Mouse (Mus musculus): ENCODE data around the gene Trim46. TPM values are rescaled to one million over a fixed set of nuclear protein-coding genes. Genes with fewer than 3 reads are reported as not detected.

Trim46 gene
- polyA plus RNA-seq (2017; shearing (Covaris generic)) = 6.1 TPM

GRCm38 (mm10) chr3:89246261-89247100 lies at the start of gene Trim46:
TSS of gene Trim46 (minus strand) at chr3:89246309.

GRCm38 (mm10) chr3:89280606-89281511 lies 34.8 kb upstream of the Trim46 start, which contains the start of gene Efna1:
TSS of gene Efna1 (minus strand) at chr3:89281142.

GRCm38 (mm10) chr3:89270051-89270755 lies 24.1 kb upstream of the Trim46 start, which contains the start of gene Slc50a1:
TSS of gene Slc50a1 (minus strand) at chr3:89270570.

GRCm38 (mm10) chr3:89259076-89259475 lies 13.0 kb upstream of the Trim46 start, which contains the start of gene Dpm3:
TSS of gene Dpm3 (plus strand) at chr3:89259358.

GRCm38 (mm10) chr3:89245688-89246171 lies 379 bp downstream of the Trim46 start, which contains the start of gene Krtcap2:
TSS of gene Krtcap2 (plus strand) at chr3:89245966.

GRCm38 (mm10) chr3:89228836-89229235 lies 17.3 kb downstream of the Trim46 start, which contains the start of gene Muc1:
TSS of gene Muc1 (plus strand) at chr3:89229057.

GRCm38 (mm10) chr3:89226900-89227299 lies 19.2 kb downstream of the Trim46 start, which contains the start of gene Mtx1:
TSS of gene Mtx1 (minus strand) at chr3:89227088.

GRCm38 (mm10) chr3:89214681-89215411 lies 31.3 kb downstream of the Trim46 start, which contains the start of gene Thbs3:
TSS of gene Thbs3 (plus strand) at chr3:89215180.

GRCm38 (mm10) chr3:89202253-89203141 lies 43.6 kb downstream of the Trim46 start, which contains the start of gene Gba:
TSS of gene Gba (plus strand) at chr3:89202928.

Other genes starting within 250 kb of the Trim46 start
- 50.1 TPM for gene Rusc1, start 153.0 kb downstream of the Trim46 start, polyA plus RNA-seq (2017; shearing (Covaris generic))
- gene Gm43738, start 145.2 kb downstream of the Trim46 start, polyA plus RNA-seq (2017; shearing (Covaris generic)) = not detected
- gene Fdps, start 144.3 kb downstream of the Trim46 start, polyA plus RNA-seq (2017; shearing (Covaris generic)) = 83.7 TPM
- gene Pklr, start 110.2 kb downstream of the Trim46 start, polyA plus RNA-seq (2017; shearing (Covaris generic)) = not detected
- 0.77 TPM for gene Hcn3, start 86.1 kb downstream of the Trim46 start, polyA plus RNA-seq (2017; shearing (Covaris generic))
- gene Clk2, start 81.5 kb downstream of the Trim46 start, polyA plus RNA-seq (2017; shearing (Covaris generic)) = 37.4 TPM
- 321 TPM for gene Scamp3, start 68.8 kb downstream of the Trim46 start, polyA plus RNA-seq (2017; shearing (Covaris generic))
- 277 TPM for gene Fam189b, start 63.2 kb downstream of the Trim46 start, polyA plus RNA-seq (2017; shearing (Covaris generic))
- 145 TPM for gene Gba, start 43.4 kb downstream of the Trim46 start, polyA plus RNA-seq (2017; shearing (Covaris generic))
- gene Thbs3, start 31.1 kb downstream of the Trim46 start, polyA plus RNA-seq (2017; shearing (Covaris generic)) = 1.9 TPM
- gene Mtx1, start 19.2 kb downstream of the Trim46 start, polyA plus RNA-seq (2017; shearing (Covaris generic)) = 142 TPM
- gene Muc1, start 17.3 kb downstream of the Trim46 start, polyA plus RNA-seq (2017; shearing (Covaris generic)) = 2.4 TPM
- 262 TPM for gene Krtcap2, start 343 bp downstream of the Trim46 start, polyA plus RNA-seq (2017; shearing (Covaris generic))
- gene Dpm3, start 13.0 kb upstream of the Trim46 start, polyA plus RNA-seq (2017; shearing (Covaris generic)) = 107 TPM
- gene Slc50a1, start 24.3 kb upstream of the Trim46 start, polyA plus RNA-seq (2017; shearing (Covaris generic)) = 284 TPM
- gene Efna1, start 34.8 kb upstream of the Trim46 start, polyA plus RNA-seq (2017; shearing (Covaris generic)) = not detected
- gene Efna3, start 76.7 kb upstream of the Trim46 start, polyA plus RNA-seq (2017; shearing (Covaris generic)) = not detected
- 0.84 TPM for gene Efna4, start 91.7 kb upstream of the Trim46 start, polyA plus RNA-seq (2017; shearing (Covaris generic))
- 18.6 TPM for gene Adam15, start 103.7 kb upstream of the Trim46 start, polyA plus RNA-seq (2017; shearing (Covaris generic))
- gene Dcst2, start 115.7 kb upstream of the Trim46 start, polyA plus RNA-seq (2017; shearing (Covaris generic)) = 0.12 TPM
- gene Dcst1, start 118.9 kb upstream of the Trim46 start, polyA plus RNA-seq (2017; shearing (Covaris generic)) = 0.74 TPM
- gene Zbtb7b, start 148.5 kb upstream of the Trim46 start, polyA plus RNA-seq (2017; shearing (Covaris generic)) = 56.8 TPM
- gene Lenep, start 156.5 kb upstream of the Trim46 start, polyA plus RNA-seq (2017; shearing (Covaris generic)) = 1.2 TPM
- 68.8 TPM for gene Flad1, start 165.6 kb upstream of the Trim46 start, polyA plus RNA-seq (2017; shearing (Covaris generic))
- 31.7 TPM for gene Cks1b, start 172.1 kb upstream of the Trim46 start, polyA plus RNA-seq (2017; shearing (Covaris generic))
- gene Shc1, start 172.1 kb upstream of the Trim46 start, polyA plus RNA-seq (2017; shearing (Covaris generic)) = 98.3 TPM
- gene Pygo2, start 183.9 kb upstream of the Trim46 start, polyA plus RNA-seq (2017; shearing (Covaris generic)) = 42.2 TPM
- gene Pbxip1, start 190.4 kb upstream of the Trim46 start, polyA plus RNA-seq (2017; shearing (Covaris generic)) = 190 TPM
- 18.5 TPM for gene Pmvk, start 208.2 kb upstream of the Trim46 start, polyA plus RNA-seq (2017; shearing (Covaris generic))